Mouse (Mus musculus): ENCODE results near the gene Rpl23. TPM values are rescaled to one million over a fixed set of nuclear protein-coding genes. Genes with fewer than 3 reads are reported as not detected.

The Rpl23 gene
- polyA plus RNA-seq, 1 experiment from 2014 or later: 409 TPM

- peak overlapping the region; percentile 74 for H3K27ac ChIP-seq (ENCODE audit: low read depth)
- H3K9ac ChIP-seq (replicated peaks): 0 out of 2 replicates have a peak overlapping the region, but pooled peaks have one; percentile 7
- peaks cover 39% of the 10 kb centered on the region for H3K36me3 ChIP-seq (replicated peaks; ENCODE audit: insufficient read depth, low read length)
- ATAC-seq (no peak), DNase-seq (peak; percentile 29)
- WGBS (ENCODE audit: insufficient replicate concordance): 37% methylated on average over 7 of the region's 7 CpGs
- H3K9me3 ChIP-seq (ENCODE audit: low read length): no peaks in the 10 kb centered on the region
- TF ChIP-seq EP300 (IDR thresholded peaks at IDR 0.05; ENCODE audit: low read depth) (no peak), CTCF (IDR thresholded peaks at IDR 0.05; ENCODE audit: low read depth) (no peak)
- H3K4me2 ChIP-seq (ENCODE audit: low read depth, low read length): 0 out of 2 replicates have a peak overlapping the region, but pooled peaks have one; percentile 26
- H3K4me3 ChIP-seq (ENCODE audit: low read depth, low read length): no peak overlapping the region
- peaks cover 35% of the 10 kb centered on the region for H3K4me1 ChIP-seq (ENCODE audit: insufficient read depth)
- H3K27me3 ChIP-seq (ENCODE audit: insufficient read depth, low read length): no peaks in the 10 kb centered on the region
These were observed 44.2 kb upstream of the Rpl23 start for GRCm38 (mm10) chr11:97826414-97826813.

- Histone ChIP-seq H3K27me3 (ENCODE audit: insufficient read depth, low read length) (no peaks in the 10 kb centered on the region), H3K36me3 (replicated peaks; ENCODE audit: insufficient read depth, low read length) (peaks cover 39% of the 10 kb centered on the region), H3K4me1 (ENCODE audit: insufficient read depth) (peaks cover 40% of the 10 kb centered on the region), H3K4me2 (ENCODE audit: low read depth, low read length) (0 out of 2 replicates have a peak overlapping the region, but pooled peaks have one; percentile 26), H3K4me3 (ENCODE audit: low read depth, low read length) (no peak overlapping the region), H3K9ac (replicated peaks) (0 out of 2 replicates have a peak overlapping the region, but pooled peaks have one; percentile 7), H3K9me3 (ENCODE audit: low read length) (no peaks in the 10 kb centered on the region), H3K27ac (ENCODE audit: low read depth) (peak overlapping the region; percentile 74)
- DNase-seq: peak; percentile 12
- ATAC-seq: no peak
- WGBS (ENCODE audit: insufficient replicate concordance): 37% methylated on average over 7 of the region's 9 CpGs
- TF ChIP-seq CTCF (IDR thresholded peaks at IDR 0.05; ENCODE audit: low read depth): no peak
- no peak for TF ChIP-seq EP300 (IDR thresholded peaks at IDR 0.05; ENCODE audit: low read depth)
These were observed 43.7 kb upstream of the Rpl23 start for GRCm38 (mm10) chr11:97825971-97826370.

- H3K27me3 ChIP-seq (ENCODE audit: insufficient read depth, low read length): no peaks in the 10 kb centered on the region
- peaks cover 39% of the 10 kb centered on the region for H3K36me3 ChIP-seq (replicated peaks; ENCODE audit: insufficient read depth, low read length)
- peak overlapping the region; percentile 60 for H3K27ac ChIP-seq (ENCODE audit: low read depth)
- TF ChIP-seq CTCF (IDR thresholded peaks at IDR 0.05; ENCODE audit: low read depth) (no peak), EP300 (IDR thresholded peaks at IDR 0.05; ENCODE audit: low read depth) (no peak)
- H3K4me1 ChIP-seq (ENCODE audit: insufficient read depth): peaks cover 46% of the 10 kb centered on the region
- H3K4me3 ChIP-seq (ENCODE audit: low read depth, low read length): no peak overlapping the region
- DNase-seq (peak; percentile 22), ATAC-seq (no peak)
- WGBS (ENCODE audit: insufficient replicate concordance): 57% methylated on average over 10 of the region's 10 CpGs
- H3K9me3 ChIP-seq (ENCODE audit: low read length): no peaks in the 10 kb centered on the region
- no peak overlapping the region for H3K9ac ChIP-seq (replicated peaks)
- H3K4me2 ChIP-seq (ENCODE audit: low read depth, low read length): 0 out of 2 replicates have a peak overlapping the region, but pooled peaks have one; percentile 26
These were observed 43.1 kb upstream of the Rpl23 start for GRCm38 (mm10) chr11:97825295-97825694.

GRCm38 (mm10) chr11:97824895-97825294, 42.7 kb upstream of the Rpl23 start:
- H3K27me3 ChIP-seq (ENCODE audit: insufficient read depth, low read length): no peaks in the 10 kb centered on the region
- peak overlapping the region; percentile 60 for H3K27ac ChIP-seq (ENCODE audit: low read depth)
- H3K9me3 ChIP-seq (ENCODE audit: low read length): no peaks in the 10 kb centered on the region
- H3K36me3 ChIP-seq (replicated peaks; ENCODE audit: insufficient read depth, low read length): peaks cover 39% of the 10 kb centered on the region
- WGBS (ENCODE audit: insufficient replicate concordance): 50% methylated on average over 6 of the region's 6 CpGs
- H3K4me3 ChIP-seq (ENCODE audit: low read depth, low read length): no peak overlapping the region
- H3K4me1 ChIP-seq (ENCODE audit: insufficient read depth): peaks cover 49% of the 10 kb centered on the region
- TF ChIP-seq EP300 (IDR thresholded peaks at IDR 0.05; ENCODE audit: low read depth): no peak
- no peak for TF ChIP-seq CTCF (IDR thresholded peaks at IDR 0.05; ENCODE audit: low read depth)
- DNase-seq: peak; percentile 12
- no peak for ATAC-seq
- H3K4me2 ChIP-seq (ENCODE audit: low read depth, low read length): 0 out of 2 replicates have a peak overlapping the region, but pooled peaks have one; percentile 18
- H3K9ac ChIP-seq (replicated peaks): no peak overlapping the region

- 85% methylated on average over 11 of the region's 11 CpGs for WGBS (ENCODE audit: insufficient replicate concordance)
- Histone ChIP-seq H3K4me2 (ENCODE audit: low read depth, low read length) (no peak overlapping the region), H3K9ac (replicated peaks) (no peak overlapping the region), H3K27ac (ENCODE audit: low read depth) (peak overlapping the region; percentile 7; the same call in 1 of the 2 replicates), H3K4me3 (ENCODE audit: low read depth, low read length) (no peak overlapping the region), H3K4me1 (ENCODE audit: insufficient read depth) (peaks cover 50% of the 10 kb centered on the region), H3K9me3 (ENCODE audit: low read length) (no peaks in the 10 kb centered on the region), H3K36me3 (replicated peaks; ENCODE audit: insufficient read depth, low read length) (peaks cover 34% of the 10 kb centered on the region), H3K27me3 (ENCODE audit: insufficient read depth, low read length) (no peaks in the 10 kb centered on the region)
- DNase-seq (no peak), ATAC-seq (no peak)
- TF ChIP-seq CTCF (IDR thresholded peaks at IDR 0.05; ENCODE audit: low read depth) (no peak), EP300 (IDR thresholded peaks at IDR 0.05; ENCODE audit: low read depth) (no peak)
These were observed 41.9 kb upstream of the Rpl23 start for GRCm38 (mm10) chr11:97824168-97824567.

GRCm38 (mm10) chr11:97822840-97823603, 40.8 kb upstream of the Rpl23 start:
- DNase-seq (peak; percentile 35), ATAC-seq (no peak)
- Histone ChIP-seq H3K4me2 (ENCODE audit: low read depth, low read length) (no peak overlapping the region), H3K9me3 (ENCODE audit: low read length) (no peaks in the 10 kb centered on the region), H3K36me3 (replicated peaks; ENCODE audit: insufficient read depth, low read length) (peaks cover 30% of the 10 kb centered on the region), H3K4me3 (ENCODE audit: low read depth, low read length) (no peak overlapping the region), H3K27ac (ENCODE audit: low read depth) (peak overlapping the region; percentile 62), H3K9ac (replicated peaks) (no peak overlapping the region), H3K4me1 (ENCODE audit: insufficient read depth) (peaks cover 57% of the 10 kb centered on the region), H3K27me3 (ENCODE audit: insufficient read depth, low read length) (no peaks in the 10 kb centered on the region)
- 72% methylated on average over 20 of the region's 20 CpGs for WGBS (ENCODE audit: insufficient replicate concordance)
- TF ChIP-seq CTCF (IDR thresholded peaks at IDR 0.05; ENCODE audit: low read depth): no peak
- TF ChIP-seq EP300 (IDR thresholded peaks at IDR 0.05; ENCODE audit: low read depth): no peak

All from liver, postnatal 0 days (tissue).